Mouse (Mus musculus): Measurements from ENCODE around the gene 6030468B19Rik.

GRCm38 (mm10) chr11:117781199-117781821 is 16.1 kb upstream of the 6030468B19Rik start:
- TF ChIP-seq CHD2 (IDR thresholded peaks at IDR 0.05; ENCODE audit: low read depth, low read length) (no peak), ZC3H11A (IDR thresholded peaks at IDR 0.05; ENCODE audit: borderline replicate concordance, low read depth, low read length) (no peak), HCFC1 (IDR thresholded peaks at IDR 0.05; ENCODE audit: borderline replicate concordance, insufficient read depth, low read length) (no peak)
